Mouse (Mus musculus) liver, embryonic 14.5 days (tissue): ENCODE data around the gene Chrnd.

ENCODE experiments used
- CTCF ChIP-seq: IDR thresholded peaks from 2 replicates; pipeline ENCODE4 v1.5.1; 2016; ENCODE audit warnings: antibody characterized with exemption, low read depth, control low read depth
- EP300 ChIP-seq: IDR thresholded peaks from 2 replicates; pipeline ENCODE4 v1.6.1; 2016; ENCODE audit warnings: antibody characterized with exemption, low read depth

GRCm38 (mm10) chr1:87198119-87199065, 8.0 kb downstream of the Chrnd start:
- no peak for TF ChIP-seq CTCF
- no peak for TF ChIP-seq EP300
